Mouse (Mus musculus) liver, adult 2 months (tissue): ENCODE results near the gene Timp3. TPM values are rescaled to one million over a fixed set of nuclear protein-coding genes. Genes with fewer than 3 reads are reported as not detected.

Experiments
- DNase-seq: peaks from one replicate; pipeline ENCODE4 v3.0.0-alpha.2; 2011; ENCODE audit warnings: low read depth, low spot score; ENCODE audit errors: extremely low read depth
- H3K27ac ChIP-seq: fragments of 200-500 bp; replicated peaks from 2 replicates; pipeline ENCODE4 v1.5.1; 2012; ENCODE audit warnings: low read depth, mild to moderate bottlenecking, control low read depth, inconsistent platforms, low read length; ENCODE audit not compliant: insufficient read depth
- H3K27me3 ChIP-seq: fragments of 200-500 bp; 2 replicates; pipeline ENCODE4 v1.6.1; 2012; ENCODE audit warnings: mild to moderate bottlenecking, moderate library complexity, low read length, inconsistent platforms; ENCODE audit not compliant: control insufficient read depth, insufficient read depth
- H3K36me3 ChIP-seq: fragments of 200-500 bp; 2 replicates; pipeline ENCODE4 v1.6.1; 2012; ENCODE audit warnings: low read length, inconsistent platforms; ENCODE audit not compliant: control insufficient read depth, insufficient read depth
- H3K4me1 ChIP-seq: fragments of 200-500 bp; 2 replicates; pipeline ENCODE4 v1.6.1; 2011; ENCODE audit warnings: low read length; ENCODE audit not compliant: control insufficient read depth, insufficient read depth
- H3K4me3 ChIP-seq: fragments of 200-500 bp; 2 replicates; pipeline ENCODE4 v1.5.1; 2011; ENCODE audit warnings: low read depth, mild to moderate bottlenecking, control low read depth, low read length, moderate library complexity; ENCODE audit not compliant: insufficient read depth
- H3K79me2 ChIP-seq: fragments of 200-500 bp; 2 replicates; pipeline ENCODE4 v1.6.1; 2012; ENCODE audit warnings: inconsistent platforms, mild to moderate bottlenecking, low read length, moderate library complexity; ENCODE audit not compliant: control insufficient read depth, insufficient read depth
- H3K9ac ChIP-seq: fragments of 200-500 bp; 2 replicates; pipeline ENCODE4 v1.6.1; 2012; ENCODE audit warnings: low read depth, mild to moderate bottlenecking, control low read depth, inconsistent platforms, low read length
- CTCF ChIP-seq: fragments of 200-500 bp; IDR thresholded peaks from 2 replicates; pipeline ENCODE4 v1.5.1; 2011; ENCODE audit warnings: low read depth, low read length, control low read depth
- POLR2A ChIP-seq: fragments of 200-500 bp; IDR thresholded peaks from 2 replicates; pipeline ENCODE4 v1.6.1; 2011; ENCODE audit warnings: low read length, control low read depth; ENCODE audit not compliant: insufficient read depth; ENCODE audit errors: extremely low read depth
- WGBS: fragments of 180-500 bp; shearing (Covaris S2); methylation state at CpG from one replicate; pipeline ENCODE4 v1.1.7; 2018; 5-methylcytosine and 5-hydroxymethylcytosine counted together
- polyA plus RNA-seq: library from polyadenylated mRNA; depleted of rRNA; stranded (reverse); fragments of >200 nt; gene quantifications from 2 replicates; pipeline ENCODE4 v1.2.3, GENCODE M21; 2012
- total RNA-seq: library from RNA; depleted of rRNA; stranded (reverse); fragments of >200 nt; gene quantifications from 2 replicates; pipeline ENCODE4 v1.2.3, GENCODE M21; 2014

Gene Timp3
- total and polyA plus RNA-seq, 2 experiments, result 5.2 to 12.8 TPM

DNA sequence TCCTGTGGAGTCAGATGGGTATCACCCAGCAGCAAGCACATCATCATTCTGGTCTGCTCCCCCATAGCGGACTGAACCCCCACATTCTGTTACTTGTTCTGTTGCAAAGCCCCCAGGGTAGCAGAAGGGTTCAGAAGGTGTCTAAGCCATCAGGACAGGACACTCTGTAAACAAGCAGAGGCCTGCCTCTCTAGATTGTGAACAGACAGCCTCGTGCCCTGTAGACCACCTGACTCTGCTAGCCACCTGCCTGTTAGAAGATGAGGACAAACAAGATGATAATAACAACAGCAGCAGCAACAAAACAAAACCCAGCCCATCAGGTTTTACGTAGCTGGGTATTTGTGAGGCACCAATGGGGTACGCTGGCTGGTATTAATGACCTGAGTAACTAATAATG is 42.0 kb downstream of the Timp3 start:
- H3K79me2 ChIP-seq, result no peaks in the 10 kb centered on the region
- H3K36me3 ChIP-seq, result no peaks in the 10 kb centered on the region
- no peak for DNase-seq
- no peak for TF ChIP-seq CTCF
- WGBS, result 91% methylated on average over 4 of the region's 4 CpGs
- H3K4me3 ChIP-seq, result no peak overlapping the region
- peaks cover 16% of the 10 kb centered on the region for H3K4me1 ChIP-seq
- H3K27me3 ChIP-seq, result no peaks in the 10 kb centered on the region
- no peak overlapping the region for H3K27ac ChIP-seq
- no peak overlapping the region for H3K9ac ChIP-seq

GRCm38 (mm10) chr10:86342713-86343112 is 42.5 kb downstream of the Timp3 start:
- Histone ChIP-seq H3K27me3 (no peaks in the 10 kb centered on the region), H3K27ac (no peak overlapping the region), H3K9ac (no peak overlapping the region), H3K79me2 (no peaks in the 10 kb centered on the region), H3K36me3 (no peaks in the 10 kb centered on the region), H3K4me3 (no peak overlapping the region), H3K4me1 (peaks cover 16% of the 10 kb centered on the region)
- TF ChIP-seq POLR2A (no peak), CTCF (no peak)
- DNase-seq, result peak; percentile 19
- 60% methylated on average over 7 of the region's 7 CpGs for WGBS

DNA sequence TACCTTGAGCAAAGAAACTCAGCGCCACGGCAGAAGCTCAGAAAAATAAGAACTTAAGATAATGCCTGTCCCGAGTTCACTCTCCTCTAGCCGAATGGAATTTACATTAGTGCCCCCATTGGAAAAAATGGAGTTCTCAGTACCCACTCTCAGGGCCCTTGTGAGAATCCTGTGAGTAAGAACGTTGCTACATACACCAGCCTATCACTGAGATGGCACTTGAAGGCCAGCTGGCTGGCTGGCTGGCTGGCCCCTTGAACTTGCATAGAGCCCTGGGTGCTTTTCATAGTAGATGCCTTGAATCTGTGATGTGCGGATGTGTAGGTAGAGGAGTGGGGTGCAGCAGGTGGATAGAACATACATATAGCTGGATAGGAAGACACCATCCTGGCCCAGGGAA is 43.2 kb downstream of the Timp3 start:
- WGBS, result 93% methylated on average over 6 of the region's 6 CpGs
- no peaks in the 10 kb centered on the region for H3K79me2 ChIP-seq
- no peak for TF ChIP-seq CTCF
- TF ChIP-seq POLR2A, result no peak
- H3K4me1 ChIP-seq, result peaks cover 16% of the 10 kb centered on the region
- no peak overlapping the region for H3K27ac ChIP-seq
- no peak overlapping the region for H3K9ac ChIP-seq
- DNase-seq, result no peak
- 0 out of 2 replicates have a peak, but pooled peaks cover 2% of the 10 kb centered on the region for H3K36me3 ChIP-seq
- no peak overlapping the region for H3K4me3 ChIP-seq
- no peaks in the 10 kb centered on the region for H3K27me3 ChIP-seq

- Histone ChIP-seq H3K27me3 (no peaks in the 10 kb centered on the region), H3K9ac (no peak overlapping the region), H3K4me1 (peaks cover 16% of the 10 kb centered on the region), H3K79me2 (no peaks in the 10 kb centered on the region), H3K4me3 (no peak overlapping the region), H3K36me3 (0 out of 2 replicates have a peak, but pooled peaks cover 2% of the 10 kb centered on the region), H3K27ac (no peak overlapping the region)
- no peak for DNase-seq
- 95% methylated on average over 7 of the region's 7 CpGs for WGBS
- TF ChIP-seq POLR2A (no peak), CTCF (no peak)
Measured at GRCm38 (mm10) chr10:86343931-86344330, 43.8 kb downstream of the Timp3 start.

- Histone ChIP-seq H3K4me3 (no peak overlapping the region), H3K27ac (no peak overlapping the region), H3K9ac (no peak overlapping the region), H3K79me2 (no peaks in the 10 kb centered on the region), H3K36me3 (0 out of 2 replicates have a peak, but pooled peaks cover 2% of the 10 kb centered on the region), H3K4me1 (peaks cover 12% of the 10 kb centered on the region), H3K27me3 (no peaks in the 10 kb centered on the region)
- WGBS, result 91% methylated on average over 6 of the region's 6 CpGs
- DNase-seq, result no peak
- TF ChIP-seq CTCF (no peak), POLR2A (no peak)
Measured at GRCm38 (mm10) chr10:86344654-86345053, 44.5 kb downstream of the Timp3 start.

DNA sequence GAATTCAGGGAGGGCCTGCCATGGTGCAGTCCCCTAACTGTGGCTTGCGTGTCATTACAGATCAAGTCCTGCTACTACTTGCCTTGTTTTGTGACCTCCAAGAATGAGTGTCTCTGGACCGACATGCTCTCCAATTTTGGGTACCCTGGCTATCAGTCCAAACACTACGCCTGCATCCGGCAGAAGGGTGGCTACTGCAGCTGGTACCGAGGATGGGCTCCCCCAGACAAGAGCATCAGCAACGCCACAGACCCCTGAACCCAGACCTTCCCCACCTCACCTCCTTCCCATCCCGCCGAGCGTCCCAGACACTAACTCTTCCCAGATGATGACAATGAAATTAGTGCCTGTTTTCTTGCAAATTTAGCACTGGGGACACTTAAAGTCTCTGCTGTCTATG is 45.5 kb downstream of the Timp3 start:
- H3K9ac ChIP-seq, result no peak overlapping the region
- DNase-seq, result no peak
- TF ChIP-seq CTCF, result no peak
- no peak for TF ChIP-seq POLR2A

More for the DNA sequence above, 45.5 kb downstream of the Timp3 start:
- peaks cover 9% of the 10 kb centered on the region for H3K4me1 ChIP-seq
- WGBS, result 96% methylated on average over 9 of the region's 9 CpGs
- H3K27ac ChIP-seq, result no peak overlapping the region
- H3K36me3 ChIP-seq, result 0 out of 2 replicates have a peak, but pooled peaks cover 2% of the 10 kb centered on the region
- H3K79me2 ChIP-seq, result no peaks in the 10 kb centered on the region
- H3K4me3 ChIP-seq, result no peak overlapping the region
- no peaks in the 10 kb centered on the region for H3K27me3 ChIP-seq
